Mouse (Mus musculus): ENCODE data around the gene Gns. TPM values are rescaled to one million over a fixed set of nuclear protein-coding genes. Genes with fewer than 3 reads are reported as not detected.

The Gns gene
- 37.5 and 41.7 TPM in 2 replicates for polyA plus RNA-seq (2015; fragmentation: Nextera tagmentation; extraction: Ambion mirVana)

GRCm38 (mm10) chr10:121364801-121365564 is at the start of gene Gns:
Gns (plus strand) TSS chr10:121365090.
- Histone ChIP-seq H3K4me2 (ENCODE audit: low read depth, low read length) (peak within 1 kb of the TSS; percentile 94), H3K4me3 (replicated peaks; ENCODE audit: low read length) (peak within 1 kb of the TSS; percentile 93), H3K9ac (ENCODE audit: low read length) (peak within 1 kb of the TSS; percentile 87), H3K36me3 (ENCODE audit: control insufficient read depth, insufficient read depth, low read length) (no peaks in the 10 kb centered on the region), H3K9me3 (replicated peaks; ENCODE audit: control insufficient read depth, low read length) (no peaks in the 10 kb centered on the region), H3K27ac (ENCODE audit: low read length) (peak within 1 kb of the TSS; percentile 74; the same call in 1 of the 2 replicates), H3K27me3 (ENCODE audit: control insufficient read depth, insufficient read depth, low read length) (no peaks in the 10 kb centered on the region), H3K4me1 (ENCODE audit: control insufficient read depth, insufficient read depth, low read length) (peaks cover 27% of the 10 kb centered on the region)
- under 1% methylated on average over 71 of the region's 72 CpGs for WGBS
- peak; percentile 98 for ATAC-seq (ENCODE audit: insufficient read depth, low FRiP score)

GRCm38 (mm10) chr10:121315321-121316283 is 49.3 kb upstream of the Gns start:
- 41% methylated on average over 27 of the region's 27 CpGs for WGBS
- H3K9me3 ChIP-seq (replicated peaks; ENCODE audit: control insufficient read depth, low read length): no peaks in the 10 kb centered on the region
- no peak for ATAC-seq (ENCODE audit: insufficient read depth, low FRiP score)
- H3K9ac ChIP-seq (ENCODE audit: low read length): no peak overlapping the region
- no peak overlapping the region for H3K27ac ChIP-seq (ENCODE audit: low read length)
- H3K27me3 ChIP-seq (ENCODE audit: control insufficient read depth, insufficient read depth, low read length): peaks cover 6% of the 10 kb centered on the region
- peak overlapping the region; percentile 10 for H3K4me2 ChIP-seq (ENCODE audit: low read depth, low read length)
- H3K4me1 ChIP-seq (ENCODE audit: control insufficient read depth, insufficient read depth, low read length): 0 out of 2 replicates have a peak, but pooled peaks cover under 1% of the 10 kb centered on the region
- no peaks in the 10 kb centered on the region for H3K36me3 ChIP-seq (ENCODE audit: control insufficient read depth, insufficient read depth, low read length)
- no peak overlapping the region for H3K4me3 ChIP-seq (replicated peaks; ENCODE audit: low read length)

DNA sequence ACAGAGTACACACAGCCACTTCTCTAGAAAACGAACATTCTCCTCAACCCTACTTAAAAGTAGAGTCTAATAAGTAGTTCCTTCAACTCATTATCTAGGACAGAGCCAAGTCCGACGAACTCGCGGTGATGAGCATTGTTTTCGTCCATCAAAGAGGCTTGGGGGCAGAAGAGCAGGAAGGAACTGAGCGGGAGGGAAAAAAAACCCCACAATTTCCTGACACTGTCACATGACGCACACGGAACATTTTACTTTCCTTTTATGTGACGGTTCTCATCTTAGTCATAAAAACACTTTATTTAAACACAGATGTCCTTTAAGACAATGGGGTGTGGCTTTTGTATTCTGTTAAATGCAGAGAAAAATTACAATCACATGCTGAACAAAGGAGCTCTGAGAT is 48.5 kb upstream of the Gns start:
- H3K27me3 ChIP-seq (ENCODE audit: control insufficient read depth, insufficient read depth, low read length): peaks cover 3% of the 10 kb centered on the region; the same call in 1 of the 2 replicates
- no peak overlapping the region for H3K9ac ChIP-seq (ENCODE audit: low read length)
- H3K4me1 ChIP-seq (ENCODE audit: control insufficient read depth, insufficient read depth, low read length): no peaks in the 10 kb centered on the region
- no peak for ATAC-seq (ENCODE audit: insufficient read depth, low FRiP score)
- H3K36me3 ChIP-seq (ENCODE audit: control insufficient read depth, insufficient read depth, low read length): no peaks in the 10 kb centered on the region
- no peaks in the 10 kb centered on the region for H3K9me3 ChIP-seq (replicated peaks; ENCODE audit: control insufficient read depth, low read length)
- H3K4me2 ChIP-seq (ENCODE audit: low read depth, low read length): no peak overlapping the region
- H3K4me3 ChIP-seq (replicated peaks; ENCODE audit: low read length): no peak overlapping the region
- no peak overlapping the region for H3K27ac ChIP-seq (ENCODE audit: low read length)
- 81% methylated on average over 10 of the region's 10 CpGs for WGBS

- no peak overlapping the region for H3K9ac ChIP-seq (ENCODE audit: low read length)
- no peak overlapping the region for H3K27ac ChIP-seq (ENCODE audit: low read length)
- ATAC-seq (ENCODE audit: insufficient read depth, low FRiP score): no peak
- 81% methylated on average over 7 of the region's 7 CpGs for WGBS
- no peaks in the 10 kb centered on the region for H3K9me3 ChIP-seq (replicated peaks; ENCODE audit: control insufficient read depth, low read length)
- H3K4me1 ChIP-seq (ENCODE audit: control insufficient read depth, insufficient read depth, low read length): no peaks in the 10 kb centered on the region
- H3K4me2 ChIP-seq (ENCODE audit: low read depth, low read length): no peak overlapping the region
- no peak overlapping the region for H3K4me3 ChIP-seq (replicated peaks; ENCODE audit: low read length)
- H3K27me3 ChIP-seq (ENCODE audit: control insufficient read depth, insufficient read depth, low read length): peaks cover 3% of the 10 kb centered on the region; the same call in 1 of the 2 replicates
- H3K36me3 ChIP-seq (ENCODE audit: control insufficient read depth, insufficient read depth, low read length): no peaks in the 10 kb centered on the region
These were observed 46.4 kb upstream of the Gns start for GRCm38 (mm10) chr10:121318397-121318950.

DNA sequence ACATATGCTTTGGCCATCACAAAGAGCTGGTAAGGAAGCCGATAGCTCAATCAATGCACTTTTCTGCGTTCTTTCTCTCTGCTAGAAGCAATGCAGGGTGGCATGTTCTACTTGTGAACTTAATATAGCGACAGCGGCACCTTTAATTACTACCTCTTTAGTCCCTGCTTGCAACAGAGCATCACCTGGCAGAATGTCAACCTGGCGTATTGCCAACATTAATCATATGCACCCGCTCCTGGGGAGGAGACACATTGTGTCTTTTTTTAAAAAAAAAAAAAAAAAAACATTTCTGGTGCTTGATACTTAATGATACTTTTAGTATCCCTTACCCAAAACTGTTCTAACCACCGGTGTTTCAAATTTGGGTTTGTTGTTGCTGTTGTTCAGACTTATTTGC is 41.4 kb upstream of the Gns start:
- Histone ChIP-seq H3K9ac (ENCODE audit: low read length) (no peak overlapping the region), H3K27me3 (ENCODE audit: control insufficient read depth, insufficient read depth, low read length) (no peaks in the 10 kb centered on the region), H3K36me3 (ENCODE audit: control insufficient read depth, insufficient read depth, low read length) (no peaks in the 10 kb centered on the region), H3K4me2 (ENCODE audit: low read depth, low read length) (no peak overlapping the region), H3K4me1 (ENCODE audit: control insufficient read depth, insufficient read depth, low read length) (no peaks in the 10 kb centered on the region), H3K4me3 (replicated peaks; ENCODE audit: low read length) (no peak overlapping the region), H3K27ac (ENCODE audit: low read length) (no peak overlapping the region), H3K9me3 (replicated peaks; ENCODE audit: control insufficient read depth, low read length) (no peaks in the 10 kb centered on the region)
- ATAC-seq (ENCODE audit: insufficient read depth, low FRiP score): no peak
- 78% methylated on average over 7 of the region's 7 CpGs for WGBS

- Histone ChIP-seq H3K4me2 (ENCODE audit: low read depth, low read length) (no peak overlapping the region), H3K4me3 (replicated peaks; ENCODE audit: low read length) (no peak overlapping the region), H3K27ac (ENCODE audit: low read length) (no peak overlapping the region), H3K4me1 (ENCODE audit: control insufficient read depth, insufficient read depth, low read length) (no peaks in the 10 kb centered on the region; the same call in 1 of the 2 replicates), H3K9me3 (replicated peaks; ENCODE audit: control insufficient read depth, low read length) (no peaks in the 10 kb centered on the region), H3K36me3 (ENCODE audit: control insufficient read depth, insufficient read depth, low read length) (no peaks in the 10 kb centered on the region), H3K27me3 (ENCODE audit: control insufficient read depth, insufficient read depth, low read length) (no peaks in the 10 kb centered on the region), H3K9ac (ENCODE audit: low read length) (no peak overlapping the region)
- no peak for ATAC-seq (ENCODE audit: insufficient read depth, low FRiP score)
These were observed 38.7 kb upstream of the Gns start for GRCm38 (mm10) chr10:121326167-121326566.

GRCm38 (mm10) chr10:121329586-121329985 is 35.3 kb upstream of the Gns start:
- 66% methylated on average over 4 of the region's 4 CpGs for WGBS
- Histone ChIP-seq H3K9ac (ENCODE audit: low read length) (no peak overlapping the region), H3K27me3 (ENCODE audit: control insufficient read depth, insufficient read depth, low read length) (no peaks in the 10 kb centered on the region), H3K9me3 (replicated peaks; ENCODE audit: control insufficient read depth, low read length) (no peaks in the 10 kb centered on the region), H3K36me3 (ENCODE audit: control insufficient read depth, insufficient read depth, low read length) (0 out of 2 replicates have a peak, but pooled peaks cover 3% of the 10 kb centered on the region), H3K4me3 (replicated peaks; ENCODE audit: low read length) (no peak overlapping the region), H3K4me1 (ENCODE audit: control insufficient read depth, insufficient read depth, low read length) (no peaks in the 10 kb centered on the region; the same call in 1 of the 2 replicates), H3K4me2 (ENCODE audit: low read depth, low read length) (no peak overlapping the region), H3K27ac (ENCODE audit: low read length) (no peak overlapping the region)
- ATAC-seq (ENCODE audit: insufficient read depth, low FRiP score): no peak

- H3K27me3 ChIP-seq (ENCODE audit: control insufficient read depth, insufficient read depth, low read length): no peaks in the 10 kb centered on the region
- no peak overlapping the region for H3K27ac ChIP-seq (ENCODE audit: low read length)
- ATAC-seq (ENCODE audit: insufficient read depth, low FRiP score): no peak
- 0 out of 2 replicates have a peak, but pooled peaks cover 3% of the 10 kb centered on the region for H3K36me3 ChIP-seq (ENCODE audit: control insufficient read depth, insufficient read depth, low read length)
- no peak overlapping the region for H3K9ac ChIP-seq (ENCODE audit: low read length)
- H3K4me1 ChIP-seq (ENCODE audit: control insufficient read depth, insufficient read depth, low read length): no peaks in the 10 kb centered on the region; the same call in 1 of the 2 replicates
- no peak overlapping the region for H3K4me3 ChIP-seq (replicated peaks; ENCODE audit: low read length)
- no peak overlapping the region for H3K4me2 ChIP-seq (ENCODE audit: low read depth, low read length)
- 15% methylated on average over 7 of the region's 7 CpGs for WGBS
- H3K9me3 ChIP-seq (replicated peaks; ENCODE audit: control insufficient read depth, low read length): no peaks in the 10 kb centered on the region
These were observed 34.0 kb upstream of the Gns start for GRCm38 (mm10) chr10:121330940-121331339.

Measured in stomach, embryonic 16.5 days (tissue).